Mouse (Mus musculus) thymus, postnatal 10 days (tissue): ENCODE results near the gene Kank2.

Experiments used
- DNase-seq, 2 experiments: peaks; one replicate each; pipeline ENCODE4 v3.0.0; 2021; ENCODE audit warnings: low spot score in 2 of 2

Kank2 gene

DNA sequence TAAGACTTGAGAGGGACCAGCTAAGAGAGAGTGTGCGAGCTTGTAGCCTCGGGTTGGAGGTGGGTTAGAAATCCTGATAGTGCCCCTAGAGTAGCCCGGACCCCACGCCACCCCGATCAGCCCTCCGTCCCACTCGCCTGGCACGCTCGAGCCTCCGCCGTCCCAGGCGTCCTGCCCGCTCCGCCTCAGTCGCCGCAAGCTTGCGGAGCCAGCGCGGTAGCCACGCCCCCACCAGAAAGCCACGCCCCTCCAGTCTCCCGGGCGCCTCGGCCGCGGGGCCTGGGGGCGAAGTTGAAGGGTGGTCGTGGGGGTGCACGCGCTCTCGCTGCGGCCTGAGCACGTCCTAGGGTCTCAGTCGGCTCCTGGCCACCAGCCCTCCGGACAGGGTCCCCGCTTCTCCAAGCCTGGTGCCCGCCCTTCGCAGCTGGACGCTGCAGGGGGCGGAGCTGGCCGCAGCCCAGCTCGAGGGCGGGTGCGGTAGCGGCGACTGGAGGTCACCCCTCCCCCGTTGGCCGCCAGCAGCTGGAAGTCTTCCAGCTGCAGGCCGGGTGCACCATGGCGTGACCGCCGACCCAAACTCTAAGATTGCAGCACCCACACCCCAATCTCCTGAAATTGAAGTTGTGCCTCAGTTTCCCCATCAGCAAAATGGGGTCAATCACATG lies at the start of gene Kank2:
Gene Kank2 (minus strand): TSS at position 400 of the 665 bp plus-strand sequence.
- DNase-seq, result peak; percentile 60 to 85

DNA sequence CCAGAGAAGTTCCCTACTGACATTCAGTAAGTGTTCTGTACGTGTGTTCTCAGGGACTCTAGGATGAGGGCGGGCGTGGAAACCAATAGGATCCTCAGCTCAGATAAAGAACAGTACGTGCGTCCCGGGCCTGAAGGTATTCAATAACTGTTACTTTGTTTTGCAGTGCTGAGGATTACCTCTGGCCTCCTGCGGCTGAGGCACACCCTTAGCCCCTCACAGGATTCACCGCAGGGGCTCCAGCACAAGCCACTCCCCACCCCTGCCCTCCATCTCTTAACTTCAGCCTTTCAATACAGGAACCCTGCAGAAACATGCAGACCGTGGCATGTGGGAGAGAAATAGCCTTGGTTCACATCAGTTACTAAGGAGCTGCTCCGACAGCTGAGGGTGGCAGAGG lies 49.4 kb upstream of the Kank2 start:
- no peak for DNase-seq

DNA sequence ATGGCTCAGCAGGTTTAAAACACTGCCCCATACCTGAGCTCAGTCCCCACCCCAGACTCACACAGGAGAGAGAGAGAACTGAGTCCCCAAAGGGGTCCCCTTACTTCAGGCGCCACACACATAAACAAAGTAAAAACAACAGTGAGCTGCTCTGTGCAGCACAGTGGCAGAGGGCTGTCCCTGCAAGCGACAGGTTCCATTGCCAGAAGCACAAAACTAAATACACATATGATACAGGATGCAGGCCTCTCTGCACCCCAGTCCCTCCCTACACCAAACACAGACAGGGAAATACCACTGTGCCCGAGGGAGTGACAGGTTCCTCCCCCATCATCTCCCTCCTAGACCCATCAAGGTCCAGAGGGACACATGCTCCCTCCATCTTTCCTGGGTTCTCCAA lies 48.9 kb upstream of the Kank2 start:
- DNase-seq, result no peak

DNA sequence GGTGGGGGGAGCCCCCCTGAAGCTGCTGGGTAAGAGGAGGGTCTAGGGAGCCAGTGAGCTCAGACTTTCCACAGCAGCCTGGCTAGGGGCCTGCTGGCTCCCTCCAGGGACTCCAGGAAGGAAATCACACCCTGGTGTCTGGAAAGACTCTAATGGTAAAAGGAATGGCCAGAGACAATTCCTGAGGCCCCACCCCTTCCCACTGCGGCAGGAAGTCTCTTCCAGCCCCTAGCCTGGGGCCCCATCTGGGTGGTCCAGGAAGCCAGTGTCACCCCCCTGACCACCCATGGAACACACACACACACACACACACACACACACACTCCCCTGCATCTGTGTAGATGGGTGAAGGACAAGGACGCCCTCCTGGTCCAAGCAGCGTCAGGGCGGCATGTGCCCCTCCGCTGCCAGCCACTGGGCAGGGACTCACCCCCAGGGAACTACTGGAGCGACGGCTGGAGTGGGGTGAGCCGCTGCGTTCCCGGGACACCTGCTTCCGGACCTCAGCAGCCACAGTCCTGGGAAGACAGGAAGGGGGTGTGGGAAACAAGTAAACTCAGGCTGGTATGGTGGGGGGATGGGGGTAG lies 48.3 kb upstream of the Kank2 start:
- no peak for DNase-seq

DNA sequence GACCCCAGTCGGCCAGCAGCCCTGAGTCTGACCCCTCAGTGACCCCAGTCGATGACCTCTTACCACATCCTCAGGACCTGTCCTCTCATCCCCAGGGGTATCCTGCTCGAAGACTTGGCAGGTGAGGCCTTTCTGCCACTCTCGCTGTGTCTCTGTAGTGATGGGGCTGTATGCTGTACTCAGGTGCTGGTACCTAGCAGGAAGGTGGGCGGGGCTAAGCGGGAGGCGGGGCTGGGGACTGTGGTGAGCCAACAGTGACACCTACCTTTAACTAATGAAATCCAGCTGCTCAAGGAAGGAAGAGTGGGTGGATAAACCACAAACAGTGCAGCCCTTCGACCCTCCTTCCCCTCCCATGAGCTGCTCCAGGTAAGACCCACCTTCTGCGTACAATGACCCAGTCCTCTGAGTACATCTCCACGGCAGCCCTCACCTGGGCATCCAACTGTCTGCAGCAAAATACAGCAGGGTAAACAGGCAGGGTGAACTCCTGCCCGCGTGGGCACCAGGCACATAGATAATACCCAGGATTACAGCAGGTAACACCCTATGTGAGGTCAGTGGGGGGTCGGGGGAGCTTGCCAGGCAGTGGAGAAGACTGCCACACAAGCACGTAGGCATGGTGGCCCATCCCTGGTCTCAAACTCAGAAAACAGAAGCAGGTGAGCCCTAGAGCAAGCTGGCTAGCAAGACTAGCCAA lies 47.0 kb upstream of the Kank2 start:
- no peak for DNase-seq

DNA sequence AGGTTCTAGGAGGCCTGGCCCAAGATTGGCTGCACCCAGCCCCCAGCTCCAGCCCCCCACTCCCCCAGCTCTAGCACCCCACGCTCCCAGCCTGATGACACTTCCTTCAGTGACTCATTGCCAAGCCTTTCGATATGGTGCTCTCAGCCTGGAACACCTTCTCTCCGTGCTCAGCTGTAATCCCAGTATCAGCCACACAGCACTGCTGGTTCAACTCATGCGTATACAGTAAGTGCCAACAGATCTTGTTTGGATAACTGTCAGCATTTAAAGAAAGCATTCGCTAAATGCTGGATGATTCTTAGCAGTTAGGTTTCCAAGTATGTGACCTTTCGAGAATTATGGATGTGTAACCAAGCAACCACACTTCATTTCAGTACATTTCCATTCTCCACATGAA lies 44.5 kb upstream of the Kank2 start:
- no peak for DNase-seq

DNA sequence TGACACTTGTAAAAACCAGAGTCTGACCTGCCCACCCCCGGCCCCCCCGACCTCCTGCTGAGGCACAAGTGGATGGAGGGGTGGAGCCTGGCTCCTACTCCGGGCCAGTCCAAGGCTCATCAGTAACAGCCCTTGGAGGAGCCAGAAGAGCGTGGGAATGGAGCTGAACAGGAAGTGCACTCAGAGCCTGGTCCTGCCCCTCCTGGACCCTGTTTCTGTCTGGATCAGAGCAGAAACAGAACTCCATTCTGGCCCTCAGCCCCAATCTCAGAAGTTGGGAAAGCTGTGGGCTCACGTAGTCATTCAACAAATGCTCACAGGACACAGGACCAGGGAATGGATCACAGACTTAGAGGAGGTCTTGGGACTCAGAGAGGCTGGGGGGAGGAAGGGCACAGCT lies 43.8 kb upstream of the Kank2 start:
- no peak for DNase-seq

DNA sequence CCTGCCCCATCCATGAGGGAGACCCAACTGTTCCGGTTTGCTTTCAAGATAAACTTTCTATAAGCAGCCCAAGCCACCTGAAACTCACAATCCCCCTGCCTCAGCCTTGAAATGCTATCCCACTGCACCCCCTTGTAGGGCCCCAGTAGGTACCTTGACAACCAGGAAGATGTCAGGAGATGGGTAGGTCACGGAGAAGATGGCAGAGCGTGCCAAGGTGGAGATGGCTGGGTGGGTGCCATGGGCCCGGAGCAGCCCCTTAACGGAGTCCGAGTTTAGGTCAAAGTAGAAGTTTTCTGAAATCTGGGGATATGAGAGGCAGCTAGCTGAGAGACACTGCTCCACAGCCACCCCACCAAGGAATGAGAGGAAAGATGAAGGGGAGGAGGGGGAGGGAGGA lies 42.8 kb upstream of the Kank2 start:
- no peak for DNase-seq

DNA sequence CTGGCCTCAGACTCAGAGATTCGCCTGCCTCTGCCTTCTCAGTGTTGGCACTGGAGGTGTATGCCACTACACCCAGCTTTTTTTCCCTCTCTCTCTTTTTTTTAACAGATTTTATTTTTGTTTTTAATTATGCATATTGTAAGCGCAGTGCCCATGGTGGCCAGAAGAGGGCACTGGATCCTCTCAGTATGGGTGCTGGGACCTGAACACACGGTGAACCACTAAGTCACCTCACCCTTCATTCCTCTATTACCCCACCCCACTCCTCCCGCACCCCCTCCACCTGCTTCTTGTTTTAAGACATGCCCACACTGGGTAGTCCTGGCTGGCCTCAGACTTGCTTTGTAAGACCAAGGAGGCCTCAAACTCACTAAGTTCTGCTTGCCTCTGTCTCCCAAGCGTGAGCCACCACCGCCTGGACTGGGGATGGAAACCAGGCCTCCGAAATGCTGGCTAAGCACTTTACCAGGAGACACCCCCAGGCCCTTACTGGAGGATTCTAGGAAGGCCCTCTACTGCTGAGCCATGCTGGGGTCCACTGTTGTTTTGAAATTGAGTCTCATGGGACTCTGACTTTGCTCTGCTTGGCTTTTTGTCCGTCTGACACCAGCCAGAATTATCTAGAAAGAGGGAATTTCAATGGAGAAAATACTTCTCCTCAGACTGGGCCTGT lies 41.7 kb upstream of the Kank2 start:
- DNase-seq, result peak; percentile 12 to 37

DNA sequence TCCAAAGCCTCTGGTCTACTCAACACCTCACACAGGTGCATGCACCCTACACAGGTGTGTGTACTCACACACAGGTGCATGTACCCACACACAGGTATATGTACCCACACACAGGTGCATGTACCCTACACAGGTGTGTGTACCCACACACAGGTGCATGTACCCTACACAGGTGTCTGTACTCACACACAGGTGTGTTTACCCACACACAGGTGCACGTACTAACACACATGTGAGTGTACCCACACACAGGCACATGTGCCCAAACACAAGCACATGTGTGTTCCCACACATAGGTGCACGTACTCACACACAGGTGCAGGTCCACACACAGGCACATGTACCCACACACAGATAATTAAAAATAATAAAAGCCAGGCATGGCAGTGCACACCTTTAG lies 39.1 kb upstream of the Kank2 start:
- DNase-seq, result no peak

DNA sequence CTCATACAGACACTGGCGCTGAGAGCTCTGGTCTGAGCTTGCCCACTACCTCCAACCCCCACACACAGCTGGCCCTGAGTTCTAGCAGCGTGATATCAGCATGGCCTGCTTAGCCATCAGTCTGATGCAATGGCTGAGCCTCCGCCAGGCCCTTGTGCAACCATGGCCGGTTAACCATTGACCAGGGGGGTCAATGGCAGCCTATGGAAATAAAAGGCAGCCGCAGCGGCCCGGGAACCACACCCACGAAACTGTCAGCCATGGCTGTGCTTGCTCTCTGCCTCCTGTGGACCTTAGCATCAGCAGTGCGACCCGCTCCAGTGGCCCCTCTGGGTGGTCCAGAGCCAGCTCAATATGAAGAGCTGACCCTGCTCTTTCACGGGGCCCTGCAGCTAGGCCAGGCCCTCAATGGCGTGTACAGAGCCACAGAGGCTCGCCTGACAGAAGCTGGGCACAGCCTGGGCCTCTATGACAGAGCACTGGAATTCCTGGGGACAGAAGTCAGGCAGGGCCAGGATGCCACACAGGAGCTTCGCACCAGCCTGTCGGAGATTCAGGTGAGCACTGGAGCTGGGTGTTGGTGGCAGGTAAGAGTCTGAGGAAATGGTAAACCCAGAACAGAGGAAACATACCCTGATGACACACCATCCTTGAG lies 36.8 kb upstream of the Kank2 start, which contains the start of gene Angptl8:
Gene Angptl8 (plus strand): TSS at position 253 of the 655 bp plus-strand sequence.
- DNase-seq, result no peak

DNA sequence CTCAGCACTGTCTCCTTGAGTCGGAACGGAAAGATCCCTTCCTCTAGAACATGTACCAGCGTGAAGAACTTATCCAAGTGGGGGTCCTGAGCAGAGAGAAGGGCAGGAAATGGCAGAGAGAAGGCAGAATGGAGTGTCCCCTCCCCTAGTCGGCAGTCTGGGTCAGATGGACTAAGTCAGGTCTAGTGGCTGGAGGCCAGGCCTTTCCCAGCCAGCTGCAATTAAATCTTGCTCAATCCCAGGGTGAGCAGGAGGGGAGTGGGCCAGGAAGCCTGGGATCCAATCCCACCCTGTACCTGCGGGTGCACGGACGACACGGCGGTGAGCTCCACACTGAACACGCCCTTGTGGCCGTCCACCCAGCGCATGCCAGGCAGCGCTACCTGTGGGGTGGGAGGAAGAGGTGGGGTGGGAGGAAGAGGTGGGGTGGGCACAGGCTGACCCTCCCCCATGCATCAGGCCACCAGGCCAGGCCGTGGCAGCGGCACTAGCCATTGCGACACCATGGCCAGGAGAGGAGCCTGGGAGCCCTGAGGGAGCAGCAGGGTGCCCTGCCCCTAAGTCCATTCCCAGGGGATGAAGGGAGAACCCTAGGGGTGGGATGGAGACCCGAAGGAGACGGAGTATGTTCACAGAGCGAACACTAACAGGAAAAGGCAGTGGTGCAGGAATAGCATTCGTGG lies 33.2 kb upstream of the Kank2 start:
- DNase-seq, result no peak

DNA sequence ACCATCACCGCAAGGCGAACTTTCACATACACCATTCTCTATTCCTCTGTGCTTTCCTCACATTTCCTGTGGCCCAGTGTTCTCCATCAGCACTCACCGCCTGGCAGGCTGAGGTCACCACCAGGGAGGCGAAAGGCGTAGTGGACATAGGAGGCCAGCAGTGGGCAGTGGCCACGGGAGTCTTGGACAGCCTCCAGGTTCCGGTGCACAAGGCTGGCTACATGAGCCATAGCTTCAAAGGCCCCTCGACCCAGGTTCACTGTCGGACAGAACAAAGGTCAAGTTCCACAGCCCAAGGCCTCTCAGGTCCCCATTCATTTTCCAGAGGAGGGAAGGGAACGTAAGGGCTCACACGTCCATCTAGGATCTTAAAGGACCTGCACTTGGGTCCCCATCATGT lies 32.4 kb upstream of the Kank2 start:
- no peak for DNase-seq

DNA sequence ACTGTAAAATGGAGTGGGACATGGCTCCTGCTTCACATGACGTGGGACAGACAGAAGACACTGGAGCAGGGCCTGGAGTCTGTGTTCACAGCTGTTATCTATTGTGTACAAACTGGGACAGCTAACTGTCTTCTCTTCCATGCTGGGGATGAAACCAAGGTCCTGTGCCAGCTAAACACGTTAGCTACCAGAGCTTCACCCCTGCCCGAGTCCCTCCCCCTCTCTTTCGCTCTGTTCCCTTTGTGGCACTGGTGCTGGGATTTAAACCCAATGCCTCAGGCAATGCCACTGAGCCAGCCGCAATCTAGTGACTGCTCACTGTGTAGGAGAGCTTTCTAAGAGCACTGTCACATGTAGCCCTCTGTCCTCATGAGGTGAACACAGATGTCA lies 31.9 kb upstream of the Kank2 start:
- no peak for DNase-seq

DNA sequence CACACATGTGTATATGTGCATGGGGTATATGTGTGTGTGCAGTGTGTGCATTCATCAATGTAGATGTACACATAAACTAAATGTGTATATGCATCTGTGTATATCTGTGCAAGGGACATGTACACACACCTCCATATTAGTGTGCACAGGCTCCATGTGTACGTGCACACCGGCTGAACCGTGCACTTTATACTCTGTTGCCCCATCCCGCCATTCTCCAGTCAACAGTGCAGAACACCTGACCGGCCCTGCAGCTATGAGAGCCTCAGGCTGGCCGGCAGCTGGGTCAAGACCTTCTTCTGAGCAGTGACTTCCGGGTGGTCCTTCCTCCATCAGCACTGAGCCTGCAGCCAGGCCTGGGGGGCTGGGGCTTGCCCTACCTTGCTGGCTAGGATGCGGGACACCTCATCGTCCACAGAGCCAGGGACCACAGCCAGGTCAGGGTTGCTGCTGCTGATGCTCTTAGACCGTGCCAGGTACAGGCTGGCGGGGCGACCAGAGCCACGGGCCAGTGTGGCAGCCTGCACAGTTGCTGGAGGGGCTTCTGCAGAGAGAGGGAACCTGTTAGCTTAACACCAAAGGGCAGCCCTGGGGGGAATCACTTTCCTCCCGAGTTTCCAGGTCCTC lies 31.4 kb upstream of the Kank2 start:
- DNase-seq, result no peak

DNA sequence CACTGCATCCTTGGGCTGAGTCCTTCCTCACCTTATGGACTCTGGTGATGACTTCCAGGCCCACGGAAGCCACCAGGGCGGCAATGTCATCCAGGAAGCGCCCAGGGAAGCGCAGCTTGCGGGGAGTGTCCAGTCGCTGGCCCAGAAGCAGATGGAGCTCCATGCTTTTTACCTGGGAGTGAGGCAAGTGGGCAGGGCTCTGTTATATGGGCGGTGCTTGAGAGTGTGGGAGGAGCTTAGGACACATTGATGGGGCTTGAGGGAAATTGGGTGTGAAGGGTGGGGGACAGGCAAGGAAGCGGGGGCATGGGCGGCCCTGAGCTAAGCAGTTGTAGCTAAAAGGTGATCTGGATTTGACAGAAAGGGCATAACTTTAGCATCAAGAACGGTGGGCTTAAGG lies 25.8 kb upstream of the Kank2 start:
- DNase-seq, result no peak

DNA sequence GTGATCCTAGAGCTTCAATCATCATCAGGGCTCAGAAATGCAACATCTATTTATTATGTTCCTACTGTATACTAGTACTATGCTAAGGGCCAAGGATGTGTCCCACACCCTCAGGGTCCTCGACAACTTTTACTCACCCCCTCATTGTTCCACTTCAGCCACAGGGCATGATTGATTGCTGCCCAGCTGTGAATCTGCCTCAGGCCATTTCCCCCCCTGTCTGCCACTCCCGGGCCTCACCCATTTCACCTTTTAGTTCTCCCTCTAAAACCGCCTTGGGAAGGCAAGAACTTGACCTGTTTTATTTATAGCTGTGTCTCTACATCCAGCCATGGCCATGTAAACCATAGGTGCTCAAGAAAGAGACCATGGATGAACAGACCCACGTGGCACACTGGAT lies 25.4 kb upstream of the Kank2 start:
- no peak for DNase-seq

DNA sequence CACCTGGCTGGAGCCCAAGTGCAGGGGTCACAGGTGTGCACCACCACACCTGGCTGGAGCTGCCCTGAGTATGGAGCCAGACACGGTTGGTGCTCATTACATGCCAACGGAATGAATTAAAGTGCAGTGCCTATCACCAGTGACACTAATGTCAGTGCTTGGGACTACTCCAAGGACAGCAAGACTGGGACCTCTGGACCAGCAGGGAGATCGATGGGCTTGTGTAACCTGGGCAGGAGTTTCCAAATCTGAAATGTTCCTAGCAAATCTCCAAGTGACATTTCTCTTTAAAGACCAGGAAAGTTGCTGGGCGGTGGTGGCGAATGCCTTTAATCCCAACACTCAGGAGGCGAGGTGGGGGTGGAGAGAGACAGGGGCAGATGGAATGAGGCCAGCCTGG lies 24.1 kb upstream of the Kank2 start:
- DNase-seq, result no peak

DNA sequence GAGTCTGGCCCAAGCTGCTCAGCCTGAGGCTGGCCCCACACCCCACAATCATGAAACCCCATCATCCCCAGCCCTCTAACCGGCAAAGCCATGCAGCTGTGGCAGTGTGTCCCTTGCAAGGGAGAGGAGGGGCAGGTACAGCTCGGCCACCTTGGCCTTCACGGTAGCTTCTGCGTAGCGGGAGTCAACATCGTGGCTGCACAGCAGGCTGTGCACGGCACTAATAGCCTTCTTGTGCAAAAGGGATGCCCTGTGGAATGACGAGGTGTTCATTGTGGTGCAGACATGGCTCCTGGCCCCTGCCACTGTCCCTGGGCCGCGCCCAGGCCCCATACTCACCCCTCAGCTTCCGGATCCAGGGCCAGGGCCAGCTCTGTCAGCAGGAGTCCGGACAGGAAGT lies 21.6 kb upstream of the Kank2 start:
- no peak for DNase-seq

DNA sequence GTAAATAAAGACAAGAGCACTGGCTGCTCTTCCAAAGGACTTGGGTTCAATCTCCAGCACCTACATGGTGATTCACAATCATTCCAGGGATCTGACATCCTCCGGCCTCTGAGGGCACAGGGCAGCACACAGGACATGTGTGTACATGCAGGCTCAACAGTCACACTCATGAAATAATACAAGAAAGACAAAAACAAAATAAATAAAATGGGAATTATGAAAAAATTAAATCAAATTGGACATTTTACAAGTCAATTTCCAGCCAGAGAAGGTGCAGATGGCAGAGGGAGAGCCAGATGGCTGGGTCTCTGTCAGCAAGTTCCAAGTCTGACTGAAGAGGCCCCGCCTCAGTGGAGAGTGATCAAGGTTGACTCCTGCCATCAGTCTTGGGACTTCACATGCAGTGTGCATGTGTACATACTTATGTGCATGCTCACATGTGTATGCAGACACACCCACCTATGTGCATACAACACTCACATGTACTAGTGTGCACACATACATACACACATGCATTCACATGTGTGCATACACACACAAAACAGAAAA lies 20.7 kb upstream of the Kank2 start:
- DNase-seq, result no peak

DNA sequence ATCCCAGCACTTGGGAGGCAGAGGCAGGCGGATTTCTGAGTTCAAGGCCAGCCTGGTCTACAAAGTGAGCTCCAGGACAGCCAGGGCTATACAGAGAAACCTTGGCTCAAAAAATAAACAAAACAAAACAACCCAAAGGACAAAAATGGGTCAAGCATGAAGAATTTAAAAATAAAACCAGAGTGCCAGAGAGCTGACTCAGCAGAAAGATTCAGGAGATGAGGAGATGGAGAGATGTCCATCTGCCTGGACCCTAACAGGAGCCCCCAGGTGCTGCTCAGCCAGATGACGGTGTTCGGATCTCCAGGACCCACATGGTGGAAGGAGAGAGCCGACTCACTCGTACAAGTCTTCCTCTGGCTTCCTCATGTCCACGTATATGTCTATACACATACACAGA lies 20.0 kb upstream of the Kank2 start:
- DNase-seq, result no peak
